Mouse (Mus musculus): ENCODE measurements around the gene Samd7. TPM values are rescaled to one million over a fixed set of nuclear protein-coding genes. Genes with fewer than 3 reads are reported as not detected.

The Samd7 gene
- polyA plus RNA-seq (2021; fragmentation: Nextera tagmentation): not detected in 2 replicates
- long read RNA-seq, experiment 1: 0 reads
- long read RNA-seq, experiment 2: 0 reads

DNA sequence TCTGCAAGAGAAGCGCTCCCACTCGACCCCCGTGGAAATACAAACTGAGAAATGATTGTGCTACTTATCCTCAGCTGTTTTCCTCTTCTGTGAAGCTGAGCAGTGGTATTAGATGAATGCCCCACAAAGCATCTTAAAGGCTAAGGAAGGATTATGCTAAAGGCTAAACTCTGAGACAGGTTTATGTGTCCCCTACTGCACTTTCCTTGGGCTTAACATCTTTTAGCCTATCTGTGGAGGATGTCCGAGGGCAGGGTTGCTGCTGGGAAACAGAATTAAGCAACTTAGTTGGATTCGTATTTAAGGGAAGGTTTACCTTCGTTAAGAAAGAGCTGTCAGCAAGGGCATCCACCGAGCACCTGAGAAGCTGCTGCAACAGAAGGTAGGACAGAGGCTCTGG is at the start of gene Samd7:
Samd7 (plus strand) TSS at position 288 of the 400 bp plus-strand sequence.

DNA sequence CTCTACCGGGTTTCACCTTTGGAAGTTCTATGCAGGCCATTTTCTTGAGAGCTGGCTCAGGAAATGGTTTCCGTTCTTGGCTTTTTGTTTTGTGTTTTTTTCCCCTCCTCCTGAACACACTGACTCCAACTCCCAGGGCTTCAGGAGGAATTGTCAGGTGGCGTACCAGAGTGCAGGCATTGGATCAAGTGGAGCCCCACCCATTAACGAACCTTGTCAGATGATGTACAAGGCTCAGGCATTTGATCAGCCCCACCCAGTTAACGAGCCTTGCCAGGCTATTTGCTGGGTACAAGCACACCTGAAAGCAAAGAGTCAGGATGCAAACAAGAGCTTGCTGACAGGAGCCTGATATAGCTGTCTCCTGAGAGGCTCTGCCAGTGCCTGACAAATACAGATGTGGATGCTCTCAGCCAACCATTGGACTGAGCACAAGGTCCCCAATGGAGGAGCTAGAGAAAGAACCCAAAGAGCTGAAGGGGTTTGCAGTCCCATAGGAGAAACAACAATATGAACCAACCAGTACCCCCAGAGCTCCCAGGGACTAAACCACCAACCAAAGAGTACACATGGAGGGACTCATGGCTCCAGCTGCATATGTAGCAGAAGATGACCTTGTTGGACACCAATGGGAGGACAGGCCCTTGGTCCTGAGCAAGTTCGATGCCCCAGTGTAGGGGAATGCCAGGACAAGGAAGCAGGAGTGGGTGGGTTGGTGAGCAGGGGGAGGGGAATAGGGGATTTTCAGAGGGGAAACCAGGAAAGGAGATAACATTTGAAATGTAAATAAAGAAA is 46.2 kb upstream of the Samd7 start, which contains the start of gene Lrrc31:
Lrrc31 (minus strand) TSS at position 133 of the 795 bp plus-strand sequence.

DNA sequence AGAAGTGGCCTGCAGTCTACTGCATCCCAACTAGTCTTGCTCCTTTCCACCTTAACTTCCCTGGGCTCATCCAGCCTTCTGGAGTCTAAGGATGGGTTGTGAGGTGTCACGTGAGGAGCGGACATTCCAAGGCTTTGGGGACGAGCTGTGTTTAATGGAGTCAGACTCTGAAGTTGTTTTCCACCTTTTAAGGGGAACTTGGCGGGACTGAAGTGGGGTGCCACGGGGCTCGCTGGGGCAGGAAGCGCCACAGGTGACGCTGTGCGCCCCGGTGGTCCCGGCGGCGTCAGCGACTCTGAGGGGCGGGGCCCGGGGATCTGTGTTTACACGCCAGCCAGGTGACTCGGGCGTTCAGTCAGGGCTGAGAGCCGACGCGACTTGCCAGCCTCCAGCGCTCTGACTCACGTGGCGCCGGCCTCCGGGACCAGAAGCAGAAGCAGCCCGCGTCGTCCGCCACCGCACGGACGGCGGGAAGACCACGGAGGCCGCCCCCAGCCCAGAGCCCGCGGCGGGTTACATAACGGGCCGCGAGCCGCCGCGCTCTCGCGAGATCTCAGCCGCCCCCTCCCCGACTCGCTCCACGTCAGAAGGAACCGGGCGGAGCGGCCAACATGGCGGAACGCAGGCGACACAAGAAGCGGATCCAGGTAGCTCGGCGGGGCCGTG is 46.8 kb downstream of the Samd7 start, which contains the start of gene Sec62:
Sec62 (plus strand) TSS at position 139 of the 666 bp plus-strand sequence.

Other genes with a start within 250 kb of the Samd7 start
- gene Mecom, start 198.3 kb upstream of the Samd7 start, polyA plus RNA-seq (2021; fragmentation: Nextera tagmentation): 0.60 and 0.75 TPM in 2 replicates
- 0.73 TPM in 2 replicates for gene Actrt3, start 146.4 kb upstream of the Samd7 start, polyA plus RNA-seq (2021; fragmentation: Nextera tagmentation)
- 5.8 and 6.7 TPM in 2 replicates for gene Mynn, start 144.2 kb upstream of the Samd7 start, polyA plus RNA-seq (2021; fragmentation: Nextera tagmentation)
- gene Lrriq4, start 101.8 kb upstream of the Samd7 start, polyA plus RNA-seq (2021; fragmentation: Nextera tagmentation): not detected in 2 replicates
- gene Lrrc34, start 98.4 kb upstream of the Samd7 start, polyA plus RNA-seq (2021; fragmentation: Nextera tagmentation): 0.35 and 1.7 TPM in 2 replicates
- gene Lrrc31, start 46.5 kb upstream of the Samd7 start, polyA plus RNA-seq (2021; fragmentation: Nextera tagmentation): not detected in 2 replicates
- gene Sec62, start 46.6 kb downstream of the Samd7 start, polyA plus RNA-seq (2021; fragmentation: Nextera tagmentation): 247 and 276 TPM in 2 replicates
- 1.1 and 1.2 TPM in 2 replicates for gene Gpr160, start 109.7 kb downstream of the Samd7 start, polyA plus RNA-seq (2021; fragmentation: Nextera tagmentation)
- 29.7 and 31.9 TPM in 2 replicates for gene Phc3, start 223.1 kb downstream of the Samd7 start, polyA plus RNA-seq (2021; fragmentation: Nextera tagmentation)
- 9.3 and 11.7 TPM in 2 replicates for gene Prkci, start 249.5 kb downstream of the Samd7 start, polyA plus RNA-seq (2021; fragmentation: Nextera tagmentation)